Mouse (Mus musculus) brain, embryonic 14.5 days (tissue): ENCODE results near the gene Anp32e. TPM values are rescaled to one million over a fixed set of nuclear protein-coding genes. Genes with fewer than 3 reads are reported as not detected.

Experiments
- DNase-seq: peaks from one replicate; pipeline ENCODE4 v3.0.0-alpha.2; 2011; ENCODE audit warnings: low read depth
- CTCF ChIP-seq: fragments of 200-500 bp; IDR thresholded peaks from 2 replicates; pipeline ENCODE4 v1.5.1; 2012; ENCODE audit warnings: inconsistent platforms, mild to moderate bottlenecking, moderate library complexity, borderline replicate concordance; ENCODE audit not compliant: insufficient read depth, insufficient read length; ENCODE audit errors: extremely low read depth
- POLR2A ChIP-seq: fragments of 200-500 bp; IDR thresholded peaks from 2 replicates; pipeline ENCODE4 v1.6.1; 2012; ENCODE audit warnings: mild to moderate bottlenecking, inconsistent platforms, borderline replicate concordance; ENCODE audit not compliant: poor library complexity, insufficient read depth, insufficient read length, severe bottlenecking; ENCODE audit errors: extremely low read depth
- polyA plus RNA-seq: library from polyadenylated mRNA; depleted of rRNA; stranded (reverse); fragments of >200 nt; gene quantifications from 2 replicates; pipeline ENCODE4 v1.2.3, GENCODE M21; 2012; rRNA removed

Anp32e gene
- polyA plus RNA-seq: 98.6 and 107 TPM in 2 replicates

DNA sequence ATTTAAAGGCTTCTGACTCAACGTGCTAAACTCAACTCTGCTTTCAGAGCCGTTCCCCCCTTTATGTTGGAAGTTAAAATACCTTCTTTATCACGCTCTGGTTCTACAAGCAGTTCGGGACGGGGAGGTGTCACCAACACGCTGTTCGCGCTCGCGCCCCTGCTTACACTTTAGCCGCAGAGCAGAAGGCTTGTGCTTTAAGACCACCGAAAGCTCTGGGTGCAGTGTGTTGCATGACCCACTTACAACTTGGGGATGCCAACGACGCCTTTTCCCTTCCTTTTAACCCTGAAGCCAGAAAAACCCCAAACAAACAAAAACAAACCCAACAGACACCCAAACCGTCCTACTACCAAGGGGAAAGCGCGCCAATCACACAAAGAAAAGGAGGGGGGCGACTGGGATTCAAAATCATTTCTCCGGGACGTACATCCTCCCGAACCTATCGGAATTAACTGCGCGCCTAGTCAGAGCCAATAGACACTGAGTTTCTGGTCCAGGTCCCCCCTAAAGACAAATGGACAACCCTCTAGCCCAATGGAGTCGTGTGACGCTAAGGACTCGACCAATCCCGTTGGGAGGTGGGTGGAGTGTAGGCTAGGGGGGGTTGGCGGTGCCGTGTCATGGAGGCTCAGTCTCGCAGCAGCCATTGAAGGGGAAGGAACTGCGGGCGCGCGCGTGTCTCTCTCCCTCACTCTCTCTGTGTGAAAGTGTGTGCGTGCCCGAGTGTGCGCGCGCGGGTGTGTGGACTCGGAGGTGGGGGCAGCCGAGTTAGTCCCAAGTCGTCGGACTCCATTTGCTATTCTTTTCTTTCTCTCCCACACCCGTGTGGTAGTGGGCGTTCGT lies at the start of gene Anp32e:
Anp32e (plus strand) TSS at position 589 of the 846 bp plus-strand sequence.
- peak; percentile 59; the same call in 1 of the 2 replicates for TF ChIP-seq POLR2A
- no peak for TF ChIP-seq CTCF
- DNase-seq: peak; percentile 100

DNA sequence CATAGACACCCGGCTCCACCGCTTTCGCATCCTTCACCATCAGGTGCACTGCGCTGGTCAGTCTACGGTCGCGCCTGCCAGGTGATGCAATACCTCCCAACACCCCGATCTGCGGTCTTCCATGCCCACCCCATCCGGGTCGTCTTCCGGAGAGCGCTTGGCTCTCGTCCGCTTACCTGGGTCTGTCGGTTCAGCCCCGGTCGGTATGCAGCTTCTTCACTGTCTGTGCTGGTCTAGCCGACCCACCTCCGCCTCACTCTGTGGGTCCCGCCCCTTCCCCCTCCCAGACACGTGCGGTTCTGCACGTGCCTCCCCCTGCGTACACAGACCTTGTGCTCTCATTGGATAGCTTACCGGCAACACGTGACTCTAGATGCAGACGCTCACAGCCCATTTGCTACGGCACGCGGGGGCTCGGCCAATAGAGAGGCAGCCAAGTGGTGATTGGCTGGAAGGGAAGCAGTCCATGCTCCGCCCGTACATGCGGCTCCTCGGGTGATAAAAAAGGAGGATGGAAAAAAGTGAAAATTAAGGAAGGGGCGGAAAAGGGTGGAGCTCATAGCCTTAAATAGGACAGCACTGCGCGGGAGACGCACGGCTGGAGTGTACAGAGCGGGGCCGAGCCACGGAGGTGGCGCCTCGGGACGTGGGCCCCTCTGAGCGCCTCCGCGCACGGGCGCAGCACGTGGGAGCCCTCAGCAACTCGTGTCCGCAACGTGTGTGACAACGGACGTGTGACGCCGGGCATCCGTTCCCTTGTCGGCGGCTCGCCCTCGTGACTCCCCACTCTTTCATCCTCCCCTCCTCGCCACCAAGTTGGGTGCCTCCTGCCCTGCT lies 46.8 kb upstream of the Anp32e start, which contains the start of gene Ciart:
Ciart (minus strand) TSS at position 273 of the 837 bp plus-strand sequence.
- no peak for TF ChIP-seq POLR2A
- no peak for TF ChIP-seq CTCF

DNA sequence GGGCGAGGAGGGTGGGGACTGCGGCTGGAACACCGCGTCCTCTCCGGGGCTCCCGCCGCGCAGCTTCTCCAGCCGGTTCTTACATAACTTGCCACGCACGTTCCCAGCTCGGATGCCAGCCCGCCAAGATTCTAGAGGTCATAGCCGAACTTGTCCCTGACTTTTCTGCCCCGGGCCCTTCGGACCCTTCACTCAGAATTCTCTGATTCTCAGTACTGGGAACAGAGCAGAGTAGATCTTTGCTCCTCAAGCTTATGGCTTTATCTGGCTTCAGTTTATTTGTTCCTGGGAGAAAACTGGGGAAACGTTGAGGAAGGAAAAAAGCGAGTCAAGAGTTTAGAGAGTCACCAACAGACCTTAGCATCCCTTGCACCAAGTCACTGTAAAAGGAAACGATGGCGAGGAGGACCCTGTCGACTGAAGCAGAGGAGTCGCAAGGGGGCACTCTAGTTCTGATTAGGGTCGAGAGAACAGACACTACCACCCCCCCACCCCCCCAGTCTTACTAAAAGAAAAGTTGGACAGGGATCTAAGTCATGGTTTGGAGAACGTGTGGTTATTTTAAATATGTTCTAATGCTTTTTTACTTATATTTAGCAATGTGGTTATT lies 46.1 kb upstream of the Anp32e start:
- DNase-seq: peak; percentile 68
- TF ChIP-seq CTCF: peak; percentile 52; the same call in 1 of the 2 replicates
- TF ChIP-seq POLR2A: no peak

More for the DNA sequence above, 46.8 kb upstream of the Anp32e start, which contains the start of gene Ciart:
- DNase-seq: peak; percentile 99

DNA sequence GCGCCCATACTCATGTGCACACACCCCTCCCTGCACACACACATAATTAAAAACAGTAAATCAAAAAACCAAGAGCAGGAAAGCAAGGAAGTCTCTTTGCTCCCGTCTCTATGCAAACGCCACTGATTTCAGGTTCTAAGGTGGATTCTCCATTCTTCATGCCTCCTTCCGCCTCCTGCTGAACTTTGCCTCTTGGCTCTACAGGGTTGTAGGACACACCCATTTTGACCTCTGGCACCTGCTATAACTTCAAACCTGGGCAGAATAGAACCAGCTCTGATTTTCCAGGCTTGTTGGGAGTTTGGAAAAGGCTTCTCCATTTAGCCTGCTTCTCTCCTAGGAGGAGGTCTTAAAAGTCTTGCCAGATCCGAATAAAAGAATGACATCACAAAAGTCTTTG lies 44.6 kb upstream of the Anp32e start:
- TF ChIP-seq CTCF: no peak
- TF ChIP-seq POLR2A: no peak
- DNase-seq: no peak

DNA sequence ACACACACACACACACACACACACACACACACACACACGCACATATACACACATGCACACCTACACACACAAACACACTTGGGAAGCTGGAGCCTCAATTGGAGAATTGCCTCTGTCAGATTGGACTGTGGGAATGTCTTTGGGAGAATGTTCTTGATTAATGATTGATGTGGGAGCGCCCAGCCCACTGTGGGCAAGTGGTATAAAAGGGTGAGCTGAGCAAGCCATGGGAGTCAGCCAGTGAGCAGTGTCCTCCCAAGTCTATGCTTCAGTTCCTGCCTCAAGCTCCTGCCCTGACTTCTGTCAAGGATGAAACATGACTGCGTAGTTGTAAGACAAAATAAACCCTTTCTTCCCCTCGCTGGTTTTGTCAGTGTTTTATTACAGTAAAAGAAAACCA lies 41.5 kb upstream of the Anp32e start:
- TF ChIP-seq CTCF: no peak
- no peak for TF ChIP-seq POLR2A
- no peak for DNase-seq

DNA sequence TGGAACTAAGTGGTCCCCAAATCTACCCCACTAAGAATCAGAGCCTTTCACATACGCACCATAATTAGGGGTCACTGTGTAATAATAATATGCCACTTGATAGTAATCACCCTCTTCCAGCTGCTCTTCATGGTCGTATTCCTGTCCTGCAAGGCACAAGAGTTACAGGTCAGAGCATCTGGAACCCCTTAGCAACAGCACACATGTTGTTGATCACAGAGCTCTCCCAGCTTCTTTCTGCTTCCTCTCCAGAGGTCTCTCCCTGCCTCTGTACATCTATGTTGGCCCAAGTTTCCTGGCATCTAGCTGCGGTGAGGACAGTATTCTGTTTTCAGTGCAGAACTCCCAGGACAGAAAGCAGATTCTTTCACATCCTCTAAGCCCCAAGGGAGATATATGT lies 39.4 kb upstream of the Anp32e start:
- no peak for DNase-seq
- TF ChIP-seq CTCF: no peak
- TF ChIP-seq POLR2A: no peak

DNA sequence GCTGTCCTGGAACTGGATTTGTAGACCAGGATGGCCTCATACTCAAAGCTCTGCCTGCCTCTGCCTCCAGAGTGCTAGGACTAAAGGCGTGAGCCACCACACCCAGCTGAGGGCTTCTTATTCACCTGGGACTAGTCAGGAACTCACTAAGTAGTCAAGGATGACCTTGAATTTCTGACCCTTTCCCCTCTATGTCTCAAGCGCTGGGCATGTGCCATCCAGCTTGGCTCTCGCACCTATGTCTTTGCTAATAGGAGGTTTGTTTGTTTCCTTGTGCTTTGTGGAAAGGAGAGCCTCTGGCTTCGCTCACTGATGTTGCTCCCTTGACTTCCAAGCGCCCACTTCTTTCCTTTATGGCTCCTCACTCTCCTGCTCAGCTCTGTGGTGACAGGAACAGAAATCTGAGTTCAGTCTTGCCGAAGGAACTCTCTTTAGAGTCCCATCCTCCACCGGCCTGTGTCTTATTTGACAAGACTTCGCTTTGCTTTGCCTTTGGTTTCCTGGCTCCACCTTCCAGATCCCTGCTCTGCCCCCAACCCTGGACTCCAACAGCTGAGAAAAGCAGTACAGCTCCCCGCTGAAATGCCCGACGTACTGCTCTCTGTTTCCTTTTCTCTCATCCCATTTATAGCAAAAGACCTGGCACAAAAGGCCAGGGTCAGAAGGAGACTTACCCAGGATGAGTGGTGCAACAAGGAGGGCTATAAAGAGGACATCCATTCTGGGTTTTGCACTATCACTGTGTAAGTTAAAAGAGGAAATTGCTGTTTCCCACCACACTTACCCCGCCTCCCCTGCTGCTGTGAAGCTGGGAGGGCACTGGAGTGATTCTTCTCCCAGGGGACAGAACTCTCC lies 37.6 kb upstream of the Anp32e start, which contains the start of gene BC028528:
BC028528 (minus strand) TSS at position 795 of the 855 bp plus-strand sequence.
- peak; percentile 32 for DNase-seq
- TF ChIP-seq POLR2A (no peak), CTCF (no peak)

DNA sequence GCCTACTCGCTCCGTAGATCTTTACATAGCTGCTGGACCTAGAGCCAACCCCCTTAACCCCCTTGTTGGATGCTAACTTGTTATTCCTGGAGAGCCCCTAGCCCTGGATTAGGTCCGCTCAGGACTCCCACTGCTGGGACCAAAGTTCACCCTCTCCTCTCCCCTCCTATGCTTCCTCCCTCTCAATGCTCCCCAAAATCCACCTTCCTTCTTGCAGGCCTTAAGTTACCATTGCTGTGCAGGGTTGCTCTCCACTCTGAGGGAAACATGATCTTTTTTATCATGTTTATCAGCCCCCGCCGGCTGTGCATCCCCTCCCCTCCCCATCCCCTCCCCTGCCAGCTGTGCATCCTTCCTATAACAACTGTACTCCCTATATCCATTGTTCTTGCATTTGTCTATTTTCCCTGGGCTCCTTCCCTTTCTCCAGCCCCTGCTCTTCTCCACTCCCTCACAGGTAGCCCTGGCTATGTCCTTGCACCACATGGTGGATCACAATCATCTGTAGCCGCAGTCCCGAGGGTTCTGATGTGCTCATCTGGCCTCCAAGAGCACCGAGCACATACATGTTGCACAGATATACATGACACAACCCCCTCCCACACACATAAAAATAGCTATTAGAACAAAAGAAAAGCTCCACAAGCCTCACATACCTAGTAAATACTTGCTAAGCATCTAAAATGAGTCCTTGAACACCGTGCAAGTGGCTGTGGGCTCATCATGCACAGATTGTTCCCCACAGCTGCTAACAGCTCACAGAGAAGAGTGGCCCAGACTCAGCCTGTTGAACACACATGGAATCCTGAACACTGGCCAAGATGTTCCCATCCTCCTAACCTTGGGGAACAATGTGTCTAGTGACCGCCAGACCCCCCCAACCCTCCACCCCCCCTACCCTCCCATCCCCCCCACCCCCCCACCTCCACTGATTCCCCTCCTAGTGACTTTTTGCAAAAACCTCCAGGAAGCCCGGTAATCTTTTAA lies 36.7 kb upstream of the Anp32e start:
- TF ChIP-seq POLR2A (no peak), CTCF (no peak)
- peak; percentile 17 for DNase-seq

- no peak for TF ChIP-seq CTCF
- no peak for TF ChIP-seq POLR2A
- no peak for DNase-seq
Measured at GRCm38 (mm10) chr3:95893126-95893525, 35.9 kb upstream of the Anp32e start.

DNA sequence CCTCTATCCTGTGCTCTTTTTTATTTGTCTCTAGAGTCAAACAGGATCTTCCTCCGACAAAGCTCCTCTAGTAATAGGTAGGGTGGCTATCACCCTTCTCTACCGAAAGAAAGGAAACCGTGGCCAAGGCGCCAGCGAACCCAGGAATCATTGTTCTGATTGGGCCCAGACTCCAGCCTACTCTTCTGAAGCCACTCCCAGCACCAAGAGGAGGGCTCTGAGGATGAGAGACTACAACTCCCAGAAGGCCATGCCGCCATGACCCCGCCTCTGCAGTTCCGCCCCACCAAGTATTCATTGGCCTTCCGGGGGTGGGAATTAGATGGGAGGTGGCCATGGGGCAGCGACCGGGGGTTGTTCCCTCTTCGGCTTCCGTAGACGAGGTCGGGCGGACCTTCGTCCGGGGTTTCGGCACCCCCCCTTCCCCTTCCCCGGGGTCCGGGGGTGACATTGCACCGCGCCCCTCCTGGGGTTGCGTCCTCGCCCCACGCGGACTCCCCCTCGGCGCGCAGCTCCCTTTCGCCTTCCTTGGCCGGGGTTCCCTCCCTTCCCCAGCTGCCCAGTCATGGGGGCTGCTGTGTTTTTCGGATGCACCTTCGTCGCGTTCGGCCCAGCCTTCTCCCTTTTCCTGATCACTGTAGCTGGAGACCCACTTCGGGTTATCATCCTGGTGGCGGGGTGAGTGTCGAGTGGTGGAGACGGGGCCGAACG lies 35.3 kb upstream of the Anp32e start, which contains the start of gene Aph1a:
Aph1a (plus strand) TSS at position 364 of the 711 bp plus-strand sequence.
- peak; percentile 30; the same call in 1 of the 2 replicates for TF ChIP-seq POLR2A
- peak; percentile 99 for DNase-seq
